Mouse (Mus musculus): ENCODE data around the gene Plekhg1.

Gene Plekhg1

DNA sequence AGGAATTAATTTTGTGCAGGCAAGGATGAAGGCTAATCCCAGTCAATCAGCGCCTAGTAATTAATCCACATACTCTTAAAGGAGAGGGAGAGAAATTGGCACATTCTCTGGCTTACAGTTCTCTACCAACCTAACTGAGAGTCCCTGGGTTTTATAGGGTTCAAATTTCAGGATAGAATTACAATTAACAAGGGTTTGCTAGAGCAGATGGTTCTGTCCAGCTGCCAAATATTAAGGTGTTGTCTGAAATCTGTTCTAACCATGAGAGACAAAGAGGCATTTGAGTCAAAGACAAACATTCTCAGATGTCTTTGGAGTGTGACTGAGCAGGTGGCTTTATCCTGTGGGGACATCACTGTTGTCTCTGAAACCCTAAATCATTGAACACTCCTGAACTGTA, 87.2 kb downstream of the Plekhg1 start:
- no peak for DNase-seq (ENCODE audit: low spot score in 2 of 2)

DNA sequence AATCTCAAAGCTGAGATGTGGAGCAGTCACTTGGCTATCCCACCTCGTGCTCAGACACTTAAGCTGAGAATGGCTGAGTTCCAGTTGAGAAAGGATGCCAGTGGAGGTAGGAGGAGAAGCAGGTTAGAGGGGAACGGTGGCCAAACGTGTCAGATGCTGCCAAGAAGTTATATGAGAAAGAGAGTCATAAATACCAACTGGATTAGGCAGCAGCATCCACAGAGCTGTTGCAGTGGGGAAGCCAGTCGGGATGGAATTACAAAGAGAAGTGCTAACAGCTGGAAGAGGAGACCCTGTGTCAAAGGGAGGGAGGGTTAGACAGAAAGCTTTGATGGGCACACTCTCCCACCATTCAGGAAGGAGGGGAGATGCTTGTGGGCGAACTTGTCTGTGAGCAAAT, 89.3 kb downstream of the Plekhg1 start:
- no peak for DNase-seq (ENCODE audit: low spot score in 2 of 2)

DNA sequence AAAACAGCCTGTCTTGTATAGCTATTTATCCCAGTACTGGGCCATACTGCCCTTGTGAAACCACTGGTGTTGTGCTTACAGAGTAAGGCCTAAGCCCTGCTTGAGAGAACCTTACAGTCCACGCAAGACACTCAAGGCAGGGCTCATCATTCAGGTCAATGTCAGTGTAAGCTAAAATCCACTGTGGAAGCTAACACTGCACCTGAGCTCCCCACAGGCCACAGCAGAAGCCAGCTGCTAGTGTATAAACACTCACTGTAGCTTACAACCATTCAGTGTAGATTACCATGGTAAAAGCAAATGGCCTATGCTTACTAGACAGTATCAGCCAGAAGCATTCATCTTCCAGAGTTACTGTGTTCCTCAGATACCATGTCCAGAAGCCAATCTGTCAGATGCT, 90.5 kb downstream of the Plekhg1 start:
- DNase-seq (ENCODE audit: low spot score in 2 of 2): no peak

DNA sequence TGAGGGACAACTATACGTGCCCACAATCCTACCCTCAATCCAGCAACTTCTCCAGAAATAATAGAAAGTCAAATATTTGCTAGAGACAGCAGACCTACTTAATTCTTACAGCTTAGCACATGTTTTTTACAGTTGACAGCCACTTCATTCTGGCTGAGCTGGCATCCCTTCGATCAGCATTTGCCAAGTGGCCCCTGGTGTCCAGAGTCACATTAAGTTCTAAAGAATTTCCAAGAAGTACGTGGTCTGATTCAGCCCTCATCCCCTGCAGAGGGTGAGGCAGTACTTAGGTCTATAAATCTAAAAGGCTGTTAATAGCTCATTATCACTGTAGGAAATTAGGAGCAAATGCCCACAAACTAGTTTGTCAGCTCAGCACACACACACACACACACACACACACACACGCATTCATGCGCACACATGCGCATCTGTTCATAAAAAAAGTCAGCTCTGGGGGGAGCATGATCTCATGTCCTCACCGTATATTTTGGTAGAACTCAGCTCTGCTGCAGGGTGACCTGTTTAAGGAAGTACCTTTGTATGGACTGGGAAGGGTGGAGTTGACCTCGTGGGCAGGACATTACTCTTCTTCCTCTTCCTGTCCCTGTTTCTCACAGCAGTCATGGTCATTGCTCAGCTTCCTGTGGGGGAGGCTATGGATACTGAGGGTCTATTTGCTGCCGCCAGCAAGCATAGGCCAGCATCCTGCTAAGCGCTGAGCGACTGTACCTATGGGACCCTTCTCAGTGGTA, 91.6 kb downstream of the Plekhg1 start:
- DNase-seq (ENCODE audit: low spot score in 2 of 2): no peak

DNA sequence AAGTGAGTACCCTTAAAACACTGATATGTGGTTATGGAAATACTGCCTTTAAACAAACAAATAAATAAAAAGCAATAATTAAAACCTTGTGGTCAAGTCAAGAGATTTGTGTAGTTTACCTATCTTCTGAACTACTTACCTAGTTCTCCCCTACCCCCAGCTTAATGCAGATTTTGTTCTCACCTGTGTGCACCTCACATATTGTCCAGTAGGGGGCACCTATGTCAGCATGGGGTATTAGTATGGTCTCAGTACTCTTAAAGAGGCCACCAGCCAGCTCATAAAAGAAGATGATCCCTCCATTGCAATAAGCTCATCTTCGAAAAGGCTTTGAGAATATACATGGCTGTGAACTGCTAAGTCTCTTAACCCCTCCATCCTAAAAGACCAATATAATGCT, 93.9 kb downstream of the Plekhg1 start:
- no peak for DNase-seq (ENCODE audit: low spot score in 2 of 2)

DNA sequence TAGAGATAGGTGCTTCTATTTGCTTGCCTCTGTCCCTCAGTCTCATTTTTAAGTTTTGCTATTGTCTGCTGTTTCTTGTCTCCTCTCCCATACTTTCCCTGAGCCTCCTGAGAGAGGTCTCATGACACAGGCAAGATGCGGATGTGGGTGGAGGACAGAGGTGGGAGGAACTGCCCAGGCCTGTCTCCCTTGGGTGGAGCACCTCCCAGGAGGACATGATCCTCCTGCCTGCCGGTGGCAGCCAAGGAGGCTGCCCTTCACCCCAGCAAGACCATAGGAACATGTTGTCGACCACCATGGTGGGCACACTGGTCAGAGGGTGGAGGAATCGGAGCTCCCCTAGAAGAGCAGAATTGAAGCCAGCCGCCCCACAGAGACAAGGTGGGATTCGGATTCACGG, 94.5 kb downstream of the Plekhg1 start:
- no peak for DNase-seq (ENCODE audit: low spot score in 2 of 2)

DNA sequence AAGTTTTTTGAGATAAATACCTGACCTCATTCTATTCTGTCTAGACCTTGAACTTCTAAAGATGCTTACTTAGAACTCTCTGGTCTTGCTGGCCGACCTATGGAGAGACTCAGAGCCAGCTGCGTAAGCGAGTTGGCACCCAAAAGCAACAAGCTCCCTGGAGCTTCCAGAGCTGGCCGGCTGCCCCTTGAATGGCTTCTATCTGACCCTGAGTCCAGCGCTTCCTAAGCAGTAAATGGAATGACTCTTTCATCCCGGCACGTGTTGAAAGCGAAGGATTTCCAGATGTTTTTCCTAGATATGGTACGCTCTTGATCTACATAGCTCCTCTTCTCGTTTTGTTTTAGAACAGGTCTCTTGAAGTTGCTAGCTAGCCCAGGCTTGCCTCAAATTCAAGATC, 95.5 kb downstream of the Plekhg1 start:
- no peak for DNase-seq (ENCODE audit: low spot score in 2 of 2)

DNA sequence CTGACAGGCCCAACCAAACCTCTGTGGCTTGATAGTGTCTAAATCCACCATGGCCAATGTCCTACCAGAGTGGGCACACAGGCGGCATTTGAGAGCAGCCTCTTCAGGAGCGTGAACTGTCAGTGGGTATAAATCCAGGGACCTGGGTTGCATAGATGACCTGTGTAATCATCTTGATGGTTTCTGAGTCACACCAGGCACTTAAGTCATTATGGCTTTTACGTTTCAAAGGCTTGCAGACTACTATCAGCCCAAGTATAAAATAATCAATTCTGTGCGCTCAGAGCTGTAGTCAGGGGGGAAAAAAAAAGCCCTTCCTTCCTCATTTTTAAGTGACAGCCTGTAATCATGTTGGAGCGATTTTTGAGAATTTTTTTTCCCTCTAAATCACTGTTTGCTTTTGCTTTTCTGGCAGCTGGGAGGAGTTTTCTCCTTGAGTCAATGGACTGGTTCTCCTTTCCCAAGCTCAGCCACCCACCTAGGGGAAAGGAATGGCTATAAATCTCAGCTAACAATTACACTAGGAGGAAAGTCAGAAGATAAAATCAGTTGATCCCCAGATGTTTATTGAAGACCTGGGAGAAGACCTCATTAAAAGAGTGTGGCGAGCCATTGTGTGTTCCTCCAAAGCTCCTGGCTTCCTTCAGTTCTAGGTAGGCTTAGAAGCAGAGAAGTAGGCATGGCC, 99.7 kb downstream of the Plekhg1 start:
- no peak for DNase-seq (ENCODE audit: low spot score in 2 of 2)

DNA sequence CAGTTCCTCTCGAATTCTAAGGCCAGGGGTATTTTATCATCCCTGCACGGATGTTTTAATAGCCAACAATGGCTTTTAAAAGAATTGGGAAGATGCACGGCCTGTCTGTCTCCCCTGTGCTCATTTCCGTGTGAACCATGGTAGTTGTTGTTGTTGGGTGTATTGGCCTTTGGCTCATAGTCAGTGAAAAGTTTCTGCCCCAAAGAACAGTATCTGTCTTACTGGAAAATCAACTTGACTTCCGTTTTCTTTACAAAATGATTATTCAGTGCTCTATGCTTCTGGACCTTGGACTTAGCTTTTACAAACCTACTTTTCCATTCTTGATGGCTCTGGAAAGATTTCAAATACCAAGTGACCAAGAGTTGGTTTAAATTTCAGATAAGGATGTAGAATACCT, 104.3 kb downstream of the Plekhg1 start:
- DNase-seq (ENCODE audit: low spot score in 2 of 2): no peak

DNA sequence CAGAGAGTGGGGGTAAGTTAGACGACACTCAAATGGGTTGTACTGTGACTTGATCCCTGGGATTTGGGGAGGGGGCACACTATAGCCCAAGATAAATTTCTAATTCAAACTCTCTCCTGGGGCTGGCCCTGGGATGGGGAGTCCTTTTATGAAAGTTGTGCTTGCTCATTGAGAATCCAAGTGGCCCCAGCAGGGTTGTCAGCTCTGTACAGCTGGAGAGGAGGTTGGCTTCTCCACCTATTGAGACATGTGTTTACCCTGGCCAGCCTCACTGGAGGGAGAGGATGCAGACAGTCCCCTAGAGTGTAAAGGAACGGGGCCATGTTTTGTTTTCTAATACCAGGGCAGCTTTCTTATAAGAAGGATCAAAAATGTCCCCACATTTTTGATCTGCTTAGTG, 106.9 kb downstream of the Plekhg1 start:
- no peak for DNase-seq (ENCODE audit: low spot score in 2 of 2)

DNA sequence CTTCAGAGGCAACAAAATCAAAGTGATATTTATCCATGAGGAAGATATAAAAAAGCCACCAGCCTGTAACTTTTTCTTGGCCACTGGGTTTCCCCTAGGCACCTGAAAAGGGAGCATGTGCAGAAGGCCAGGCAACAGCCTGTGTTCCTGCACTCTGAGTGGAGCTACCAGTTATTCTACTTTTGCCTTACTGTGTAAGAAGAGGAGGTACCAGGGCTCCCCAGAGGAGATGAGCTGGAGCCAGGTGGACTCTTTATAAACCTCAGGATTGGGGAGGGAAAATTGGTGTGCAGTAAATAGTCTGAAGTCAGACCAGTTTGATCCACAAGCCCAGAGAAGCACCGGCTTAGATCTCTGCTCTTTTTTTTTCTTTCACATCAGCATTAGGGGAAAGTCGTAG, 111.3 kb downstream of the Plekhg1 start:
- DNase-seq (ENCODE audit: low spot score in 2 of 2): no peak

DNA sequence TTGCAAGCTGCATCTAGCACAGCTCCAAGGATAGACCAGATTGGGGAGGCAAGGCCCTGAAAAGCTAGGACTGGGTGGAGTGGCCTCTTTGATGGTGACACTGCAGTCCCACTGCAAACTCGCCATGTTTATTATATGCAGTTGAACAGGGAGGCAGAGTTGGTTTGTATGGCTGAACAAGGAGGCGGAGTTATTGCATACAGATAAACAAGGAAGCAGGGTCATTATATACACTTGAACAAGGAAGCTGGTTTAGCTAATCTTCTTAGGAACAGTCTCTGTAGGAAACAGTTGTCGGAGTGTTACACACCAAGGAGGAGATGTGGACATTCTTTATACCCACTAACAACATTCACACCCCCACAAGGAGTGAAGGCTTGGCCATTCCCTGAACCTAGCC, 112.6 kb downstream of the Plekhg1 start:
- DNase-seq (ENCODE audit: low spot score in 2 of 2): no peak

DNA sequence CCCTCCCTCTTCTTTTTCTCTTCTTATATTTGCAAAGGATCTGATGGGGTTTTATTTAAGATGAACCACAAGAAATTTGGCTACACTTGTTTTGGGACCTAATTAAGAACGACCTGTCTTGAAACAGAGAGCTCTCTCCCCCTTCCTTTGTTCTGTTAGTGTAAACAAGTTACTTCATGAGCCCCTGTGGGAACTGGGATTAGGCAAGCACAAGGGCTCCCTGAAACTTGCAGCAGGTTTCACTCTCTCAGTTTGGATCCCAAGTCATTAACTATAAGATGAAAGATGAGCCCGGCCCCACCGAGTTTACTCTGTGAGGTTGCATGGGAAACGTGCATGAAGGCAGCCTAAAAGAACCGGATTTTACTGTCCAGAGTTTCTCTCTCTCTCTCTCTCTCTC, 117.7 kb downstream of the Plekhg1 start:
- DNase-seq (ENCODE audit: low spot score in 2 of 2): no peak

DNA sequence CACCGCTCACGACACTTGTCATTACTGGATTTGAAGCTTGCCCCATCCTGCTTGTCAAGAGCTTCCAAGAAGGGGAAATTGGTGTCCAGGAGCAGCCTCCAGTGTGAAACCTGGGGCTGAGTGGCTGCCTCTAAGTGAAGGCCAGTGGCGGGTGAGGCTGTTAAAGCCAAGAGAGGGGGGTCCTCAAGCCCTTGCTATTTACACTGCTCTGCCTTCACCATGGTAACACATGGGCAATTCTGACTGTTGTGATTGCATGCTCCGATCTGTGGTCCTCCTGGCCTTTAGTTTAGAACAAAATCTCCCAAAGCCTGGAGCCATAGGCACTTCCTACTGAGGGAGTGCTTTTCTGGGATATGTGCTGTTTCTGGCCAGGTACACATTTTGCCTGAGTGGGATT, 118.3 kb downstream of the Plekhg1 start:
- DNase-seq (ENCODE audit: low spot score in 2 of 2): no peak

DNA sequence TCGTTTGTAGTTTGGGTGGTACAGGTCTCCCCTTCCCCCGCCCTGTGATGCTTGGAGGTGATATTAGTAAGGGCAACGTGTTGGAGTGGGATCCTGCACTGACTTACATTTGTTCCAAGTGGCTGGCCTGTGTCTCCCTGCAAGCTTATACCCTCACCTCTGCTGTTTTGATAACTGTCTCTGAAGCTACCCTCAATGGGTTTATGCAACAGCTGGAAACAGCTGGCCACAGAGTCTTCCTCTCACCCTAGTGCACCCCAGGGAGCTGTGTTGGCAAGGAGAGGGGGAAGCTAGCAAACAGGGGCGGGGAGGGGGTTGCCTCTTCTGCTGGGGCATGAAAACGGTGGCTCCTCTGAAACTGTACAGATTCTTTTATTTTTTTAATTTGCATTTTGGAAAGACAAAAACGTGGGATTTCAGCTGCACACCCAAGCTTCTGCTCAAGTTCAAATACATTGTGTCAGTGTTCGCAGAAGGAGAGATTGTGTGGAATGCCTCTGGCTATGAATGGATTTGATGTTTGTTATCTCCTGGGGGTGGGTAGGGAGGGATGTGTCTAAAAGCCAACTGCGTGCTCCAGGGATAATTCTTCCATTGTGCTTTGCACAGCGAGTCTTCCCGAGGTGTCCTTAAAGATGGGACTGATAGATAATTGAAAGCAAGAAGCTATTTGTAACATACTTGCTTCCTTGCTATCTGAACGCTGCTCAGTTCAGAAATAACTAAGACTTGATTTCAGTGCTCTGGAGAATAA, 119.0 kb downstream of the Plekhg1 start:
- DNase-seq (ENCODE audit: low spot score in 2 of 2): no peak

DNA sequence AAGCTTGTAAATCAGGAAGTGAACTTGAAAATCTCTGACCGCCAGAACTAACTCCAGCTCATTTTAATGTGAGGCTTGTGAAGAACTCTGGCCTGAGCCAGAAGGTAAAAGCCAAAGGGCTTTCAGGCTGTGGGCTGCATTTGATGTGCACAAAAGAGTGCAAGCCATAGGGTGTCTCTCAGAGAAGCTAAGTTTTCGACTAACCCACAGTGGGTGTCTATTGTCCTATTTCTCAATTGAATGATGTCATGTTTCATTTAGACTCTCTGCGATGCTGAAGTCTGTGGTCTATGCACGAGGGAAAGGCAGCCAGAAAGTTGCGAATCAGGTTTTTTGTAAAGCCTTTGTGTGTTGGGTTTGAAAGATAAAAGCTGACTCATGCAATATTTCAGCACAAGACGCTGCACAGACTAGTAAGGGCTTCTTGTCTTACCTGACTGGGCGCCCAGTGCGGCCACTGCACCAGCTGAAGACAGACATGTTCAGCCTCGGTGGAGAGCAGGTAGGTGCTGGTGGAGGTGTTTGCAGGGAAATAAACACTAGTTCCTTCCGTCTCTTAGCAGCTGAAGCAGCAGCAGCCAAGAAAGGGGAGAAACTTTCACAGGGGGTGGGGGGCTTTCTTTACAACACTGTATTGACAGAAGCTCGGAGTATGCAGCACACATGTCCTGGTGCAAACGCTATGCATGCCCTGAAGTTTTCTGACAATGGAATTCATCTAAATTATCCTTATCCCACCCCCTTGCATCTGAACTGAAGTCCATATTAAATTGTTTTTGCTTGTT, 123.4 kb downstream of the Plekhg1 start:
- no peak for DNase-seq (ENCODE audit: low spot score in 2 of 2)

DNA sequence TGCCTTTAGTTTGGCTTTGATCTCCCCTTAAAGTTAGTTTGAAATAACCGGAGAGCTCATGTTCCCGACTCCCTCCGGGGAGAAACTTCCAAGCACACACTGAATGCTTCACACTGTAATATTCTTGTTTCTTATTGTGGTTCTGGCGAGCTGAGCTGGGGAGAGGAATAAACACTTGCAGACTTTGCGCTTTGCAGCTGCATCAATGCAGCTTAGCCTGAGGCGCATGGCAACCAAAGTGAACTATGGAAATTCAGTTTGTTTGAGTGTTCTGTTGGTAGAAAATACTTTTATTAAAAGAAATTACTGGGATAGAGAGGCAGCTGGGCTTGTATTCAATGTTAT, 124.0 kb downstream of the Plekhg1 start:
- no peak for DNase-seq (ENCODE audit: low spot score in 2 of 2)

DNA sequence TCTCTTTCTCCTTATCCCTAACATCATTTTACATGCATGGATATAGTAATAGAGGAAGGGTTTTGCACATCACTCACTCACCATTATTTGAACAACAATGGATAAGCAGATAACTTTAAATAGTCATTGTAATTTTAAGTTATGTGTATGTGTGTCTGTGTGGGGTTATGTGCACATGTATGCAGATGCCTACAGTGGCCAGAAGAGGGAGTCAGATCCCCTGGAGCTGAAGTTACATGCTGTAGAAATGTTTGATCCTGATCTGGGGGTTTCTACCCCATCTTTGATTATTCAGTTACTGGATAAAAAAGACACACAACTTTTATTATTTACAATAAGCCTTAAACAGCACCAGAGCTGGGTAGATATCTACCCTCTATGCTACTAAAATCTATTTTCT, 127.1 kb downstream of the Plekhg1 start:
- no peak for DNase-seq (ENCODE audit: low spot score in 2 of 2)

DNA sequence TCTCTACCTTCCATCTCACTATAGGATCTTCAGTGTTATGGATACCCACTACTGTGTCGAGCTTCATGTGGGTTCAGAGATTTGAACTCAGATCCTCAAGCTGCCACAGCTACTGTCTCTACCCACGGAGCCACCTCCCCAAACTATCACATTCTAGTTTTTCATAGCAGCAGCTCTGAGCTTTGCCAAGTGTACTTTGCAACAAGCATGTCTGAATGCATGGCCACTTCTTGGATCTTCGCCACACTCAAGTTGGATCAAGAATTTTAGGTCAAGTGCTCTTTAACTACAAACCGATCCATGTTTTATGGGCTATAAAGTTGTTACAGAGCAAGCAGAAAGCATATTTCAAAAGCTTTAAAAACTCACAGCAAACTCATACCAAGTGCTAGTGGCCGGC, 130.7 kb downstream of the Plekhg1 start:
- DNase-seq (ENCODE audit: low spot score in 2 of 2): no peak

DNA sequence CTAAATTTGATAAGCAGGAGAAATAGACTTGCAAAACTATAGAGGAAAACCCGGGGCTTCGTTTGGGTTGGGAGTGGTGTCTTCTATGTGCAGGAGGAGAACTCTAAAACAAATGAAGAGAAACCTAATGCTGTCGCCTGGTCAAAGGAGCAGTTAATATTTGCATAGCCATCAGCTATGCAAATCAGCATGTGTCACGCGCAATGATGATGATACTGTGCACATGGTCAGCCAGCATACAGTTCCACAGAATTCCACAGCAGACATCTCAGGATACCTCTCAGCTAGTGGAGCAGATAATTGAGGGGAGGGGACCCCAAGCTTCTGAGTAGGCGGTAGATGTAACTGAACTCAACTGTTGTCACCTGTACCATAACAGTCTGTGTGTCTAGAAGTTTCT, 133.3 kb downstream of the Plekhg1 start:
- no peak for DNase-seq (ENCODE audit: low spot score in 2 of 2)

DNA sequence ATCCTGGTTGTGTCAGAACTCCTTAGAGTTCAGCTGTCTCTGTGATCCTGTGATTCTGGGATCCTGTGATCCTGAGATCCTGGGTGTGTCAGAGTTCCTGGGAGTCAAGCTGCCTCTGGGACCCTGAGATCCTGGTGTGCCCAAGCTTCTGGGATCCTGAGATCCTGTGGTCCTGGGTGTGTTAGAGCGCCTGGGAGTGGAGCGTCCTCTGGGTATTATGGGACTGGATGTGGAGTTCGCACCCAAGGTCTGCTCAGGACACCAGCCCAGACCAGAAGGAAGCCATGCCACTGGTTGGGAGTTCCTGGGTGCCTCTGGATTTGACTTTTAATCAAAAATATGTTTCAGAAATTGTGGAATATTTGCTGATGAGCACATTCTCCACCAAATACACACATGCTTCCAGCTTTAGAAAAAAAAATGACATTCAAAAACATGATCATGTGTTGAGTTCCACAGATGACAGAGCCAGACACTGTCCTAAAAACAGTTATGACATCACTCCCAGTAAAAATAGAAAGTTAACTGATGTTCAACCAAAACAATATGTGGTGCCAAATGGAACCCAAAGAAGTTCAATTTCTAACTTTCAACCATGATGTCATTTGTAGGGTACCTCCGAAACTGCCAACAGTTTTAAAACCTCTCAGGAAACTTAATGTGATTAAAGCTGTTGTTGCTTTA, 137.8 kb downstream of the Plekhg1 start:
- no peak for DNase-seq (ENCODE audit: low spot score in 2 of 2)

DNA sequence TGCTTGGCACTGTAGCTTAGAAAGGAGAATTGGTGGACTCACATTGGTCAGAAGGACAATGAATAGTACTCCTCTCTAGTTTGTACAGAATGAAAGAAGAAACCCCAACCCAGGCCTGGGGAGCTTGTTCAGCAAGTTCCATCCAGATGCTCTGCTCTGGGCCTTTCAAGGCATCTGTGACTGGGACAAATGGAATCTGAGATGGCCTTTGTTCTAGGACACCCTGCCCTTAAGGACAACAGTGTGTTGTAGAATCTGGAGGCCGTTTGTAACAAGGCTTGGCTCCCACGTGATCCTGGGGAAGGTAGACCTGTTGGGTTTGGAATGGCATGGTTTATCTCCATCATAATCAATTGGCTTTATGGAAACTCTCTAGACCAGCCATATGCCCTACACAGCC, 141.0 kb downstream of the Plekhg1 start:
- no peak for DNase-seq (ENCODE audit: low spot score in 2 of 2)
